Mouse (Mus musculus): Measurements from ENCODE around the gene Ccdc57. TPM values are rescaled to one million over a fixed set of nuclear protein-coding genes. Genes with fewer than 3 reads are reported as not detected.

Ccdc57 gene
- polyA plus RNA-seq (2012; rRNA removed; ENCODE audit: low replicate concordance), result 0.43 and 0.86 TPM in 2 replicates

DNA sequence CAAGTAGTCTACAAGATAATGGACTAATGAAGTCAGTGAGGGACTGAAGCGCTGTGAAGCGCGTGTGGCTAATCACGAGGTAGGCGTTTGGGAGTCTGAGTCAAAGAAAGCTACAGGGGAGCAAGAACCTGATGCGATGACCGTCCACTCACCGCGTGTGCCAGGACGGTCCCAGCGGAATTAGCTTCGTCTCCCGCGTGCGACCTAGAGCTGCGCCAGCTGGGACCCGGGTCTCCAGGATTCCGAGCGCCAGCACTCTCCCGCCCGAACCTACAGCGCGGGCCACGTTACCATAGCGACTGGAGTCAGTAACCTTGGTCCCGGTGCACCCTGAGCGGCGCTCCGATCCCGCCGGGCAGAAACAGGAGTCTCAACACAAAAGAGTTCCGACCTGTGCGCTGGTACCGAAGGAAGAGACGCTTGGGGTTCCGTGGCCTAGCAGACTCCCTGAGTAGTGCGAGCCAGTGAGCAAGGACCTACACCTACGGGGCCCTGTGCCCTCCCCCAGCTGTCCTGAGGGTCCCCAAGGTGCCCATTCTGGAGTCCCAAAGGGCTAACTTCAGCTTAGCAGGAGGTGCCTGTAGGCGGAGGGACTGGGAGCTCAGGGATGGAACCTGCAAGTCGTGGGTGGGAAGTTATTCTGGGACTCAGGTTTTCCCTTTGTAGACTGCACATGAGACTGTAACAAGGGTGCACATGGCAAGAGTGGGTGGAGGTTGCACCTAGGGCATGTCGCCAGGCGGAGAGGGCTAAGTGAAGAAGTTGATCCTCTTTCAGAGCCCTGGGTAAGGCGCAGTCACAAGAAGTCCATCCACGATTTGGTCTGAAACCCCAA, at the start of gene Ccdc57:
Gene Ccdc57 (minus strand): TSS at position 309 of the 835 bp plus-strand sequence.

GRCm38 (mm10) chr11:120948328-120948727, 15.7 kb upstream of the Ccdc57 start, which contains the start of gene Slc16a3:
Slc16a3 (plus strand) TSS chr11:120948480.

GRCm38 (mm10) chr11:120823956-120824786, 108.5 kb downstream of the Ccdc57 start, which contains the start of gene Fasn:
Fasn (minus strand) TSS chr11:120824547.

GRCm38 (mm10) chr11:120795756-120796613, 136.7 kb downstream of the Ccdc57 start, which contains the start of gene Dus1l:
Dus1l (minus strand) TSS chr11:120796403.

DNA sequence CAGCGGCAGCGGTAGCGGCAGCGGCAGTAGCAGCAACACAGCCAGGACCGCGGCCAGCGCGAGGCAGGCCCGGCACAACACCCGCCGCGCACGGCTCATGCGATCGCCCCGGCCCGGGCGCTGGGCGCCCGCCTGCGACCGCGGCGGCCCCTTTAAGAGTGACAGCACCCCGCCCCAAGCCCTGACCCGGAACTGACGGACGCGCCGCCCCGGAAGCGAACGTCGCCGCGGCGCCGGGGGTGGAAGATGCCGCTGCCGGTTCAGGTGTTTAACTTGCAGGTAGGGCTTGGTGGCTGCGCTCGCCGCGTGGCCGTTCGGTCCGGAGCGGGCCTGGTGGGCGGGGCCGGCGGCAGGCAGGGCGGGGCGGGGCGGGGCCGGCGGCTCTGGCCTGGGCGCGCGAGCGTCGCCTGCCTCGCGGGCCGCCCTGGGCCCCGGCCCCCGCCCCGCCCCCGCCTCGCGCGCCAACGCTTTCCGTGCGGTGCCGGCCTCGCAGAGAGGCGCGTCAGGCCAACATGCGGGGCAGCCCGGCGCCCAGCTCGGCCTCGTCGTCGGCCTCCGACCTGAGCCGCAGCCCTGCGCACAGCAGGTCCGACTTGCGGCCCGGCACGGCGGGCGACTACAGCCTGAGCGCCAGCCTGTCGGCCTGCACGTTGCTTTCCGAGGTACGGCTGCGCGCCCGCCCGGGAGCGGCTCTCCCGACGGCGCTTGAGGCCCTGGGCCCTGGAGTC, 148.4 kb downstream of the Ccdc57 start, which contains the start of the genes Rfng and Gps1:
Gene Rfng (minus strand): TSS at position 144 of the 728 bp plus-strand sequence.
Gene Gps1 (plus strand): TSS at position 209 of the 728 bp plus-strand sequence.

Other genes starting within 250 kb of the Ccdc57 start
- 68.1 and 86.7 TPM in 2 replicates for gene Cenpx, start 219.1 kb downstream of the Ccdc57 start, polyA plus RNA-seq (2012; rRNA removed; ENCODE audit: low replicate concordance)
- gene Lrrc45, start 218.9 kb downstream of the Ccdc57 start, polyA plus RNA-seq (2012; rRNA removed; ENCODE audit: low replicate concordance), result 19.5 and 23.4 TPM in 2 replicates
- 7.2 and 8.1 TPM in 2 replicates for gene Rac3, start 211.4 kb downstream of the Ccdc57 start, polyA plus RNA-seq (2012; rRNA removed; ENCODE audit: low replicate concordance)
- gene Dcxr, start 205.6 kb downstream of the Ccdc57 start, polyA plus RNA-seq (2012; rRNA removed; ENCODE audit: low replicate concordance), result 116 and 156 TPM in 2 replicates
- gene Cbr2, start 200.8 kb downstream of the Ccdc57 start, polyA plus RNA-seq (2012; rRNA removed; ENCODE audit: low replicate concordance), result 4.2 and 5.5 TPM in 2 replicates
- gene Hmga1b, start 170.1 kb downstream of the Ccdc57 start, polyA plus RNA-seq (2012; rRNA removed; ENCODE audit: low replicate concordance), result 1.4 and 3.2 TPM in 2 replicates
- gene Rfng, start 148.7 kb downstream of the Ccdc57 start, polyA plus RNA-seq (2012; rRNA removed; ENCODE audit: low replicate concordance), result 94.9 and 139 TPM in 2 replicates
- gene Gps1, start 148.6 kb downstream of the Ccdc57 start, polyA plus RNA-seq (2012; rRNA removed; ENCODE audit: low replicate concordance), result 82.5 and 85.8 TPM in 2 replicates
- gene Dus1l, start 136.5 kb downstream of the Ccdc57 start, polyA plus RNA-seq (2012; rRNA removed; ENCODE audit: low replicate concordance), result 28.7 and 29.8 TPM in 2 replicates
- 195 and 525 TPM in 2 replicates for gene Fasn, start 108.3 kb downstream of the Ccdc57 start, polyA plus RNA-seq (2012; rRNA removed; ENCODE audit: low replicate concordance)
- gene Slc16a3, start 15.6 kb upstream of the Ccdc57 start, polyA plus RNA-seq (2012; rRNA removed; ENCODE audit: low replicate concordance), result 35.6 and 82.7 TPM in 2 replicates
- gene Csnk1d, start 58.5 kb upstream of the Ccdc57 start, polyA plus RNA-seq (2012; rRNA removed; ENCODE audit: low replicate concordance), result 33.6 and 40.6 TPM in 2 replicates
- 32.2 and 59.4 TPM in 2 replicates for gene Cd7, start 106.5 kb upstream of the Ccdc57 start, polyA plus RNA-seq (2012; rRNA removed; ENCODE audit: low replicate concordance)
- gene Sectm1b, start 130.7 kb upstream of the Ccdc57 start, polyA plus RNA-seq (2012; rRNA removed; ENCODE audit: low replicate concordance), result 107 and 277 TPM in 2 replicates
- gene Sectm1a, start 148.3 kb upstream of the Ccdc57 start, polyA plus RNA-seq (2012; rRNA removed; ENCODE audit: low replicate concordance), result 3.3 and 8.6 TPM in 2 replicates
- 0.08 and 0.18 TPM in 2 replicates for gene Tex19.2, start 185.8 kb upstream of the Ccdc57 start, polyA plus RNA-seq (2012; rRNA removed; ENCODE audit: low replicate concordance)
- gene Tex19.1, start 213.3 kb upstream of the Ccdc57 start, polyA plus RNA-seq (2012; rRNA removed; ENCODE audit: low replicate concordance), result not detected in 2 replicates
- gene Uts2r, start 227.4 kb upstream of the Ccdc57 start, polyA plus RNA-seq (2012; rRNA removed; ENCODE audit: low replicate concordance), result not detected in 2 replicates